Mouse (Mus musculus): ENCODE measurements at regions not wholly inside any gene's neighbourhood (a gene's known extent, or its start where the extent isn't known, plus 50 kb on each side); places are given as distances from the start of the nearest gene placed in this dataset.

GRCm38 (mm10) chr12:98342158-98342557 is 73.7 kb downstream of the Gpr65 start:
- TF ChIP-seq MAFK (IDR thresholded peaks at IDR 0.05; ENCODE audit: borderline replicate concordance, low read depth, low read length): no peak
- peak; percentile 4 to 61 (median 21); a peak in 3 of 6 replicates for TF ChIP-seq CTCF (IDR thresholded peaks at IDR 0.05 in 2 of 3, conservative IDR thresholded peaks at IDR 0.05 in 1 of 3; ENCODE audit: control insufficient read depth in 1 of 3, insufficient read depth in 1 of 3, low read depth in 2 of 3, low read length in 3 of 3, poor library complexity in 1 of 3, severe bottlenecking in 1 of 3)
- TF ChIP-seq RAD21 (IDR thresholded peaks at IDR 0.05; ENCODE audit: low read depth, low read length): no peak
- TF ChIP-seq EP300 (IDR thresholded peaks at IDR 0.05; ENCODE audit: low read depth in 1 of 2, low read length in 2 of 2): no peak
- no peak for TF ChIP-seq HCFC1 (IDR thresholded peaks at IDR 0.05; ENCODE audit: low read depth, low read length)
- no peak for TF ChIP-seq POLR2A (IDR thresholded peaks at IDR 0.05; ENCODE audit: control insufficient read depth in 1 of 2, insufficient read depth in 1 of 2, low read depth in 1 of 2, low read length in 2 of 2, poor library complexity in 1 of 2)
